Mouse (Mus musculus): ENCODE measurements around the gene Zfp553.
A peak's percentile ranks its signal among the peaks of the same experiment; 100 is the strongest.
"Not testable (repeated sequence)": the region's sequence is repeated elsewhere in the genome, so short reads cannot be mapped to it uniquely, and the experiment has no call there.

Gene Zfp553

DNA sequence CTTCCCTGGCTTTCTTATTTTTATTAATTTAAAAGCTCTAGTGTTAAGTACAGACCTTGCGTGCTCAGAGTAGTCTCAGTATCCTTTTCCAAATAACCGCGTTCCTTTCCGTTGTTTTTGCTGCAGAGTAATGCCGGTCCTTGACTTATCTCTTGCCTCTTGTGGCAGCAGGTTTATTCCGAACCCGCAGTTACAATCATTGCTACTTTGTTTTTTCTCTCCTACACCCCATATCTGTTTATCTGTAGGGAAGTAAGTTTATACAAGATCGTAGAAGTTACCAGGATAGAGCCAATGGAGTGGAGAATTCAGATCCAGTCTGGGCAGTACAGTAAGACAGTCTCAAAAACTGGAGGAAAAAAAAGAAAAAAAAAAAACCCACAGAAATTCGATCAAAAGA is 904 bp downstream of the Zfp553 start:
- DNase-seq = no peak

DNA sequence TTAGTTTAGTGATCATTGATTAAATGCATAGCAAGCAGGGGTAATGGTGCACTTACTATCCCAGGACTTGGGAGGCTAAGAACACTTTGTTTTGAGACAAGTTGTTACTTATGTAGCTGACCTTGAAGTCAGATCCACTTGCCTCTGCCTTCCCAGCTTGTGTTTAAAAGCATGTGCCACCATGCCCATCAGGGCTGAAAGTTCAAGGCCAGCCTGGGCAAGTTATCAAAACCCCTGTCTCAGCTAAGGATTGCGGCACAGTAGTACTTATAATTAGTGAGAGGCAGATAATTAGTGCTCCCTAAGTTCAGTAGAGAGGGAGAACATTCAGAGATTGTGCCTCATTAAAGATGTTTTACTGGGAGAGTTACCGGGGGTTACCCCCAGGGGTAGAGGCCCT is 1.9 kb downstream of the Zfp553 start:
- no peak for DNase-seq

DNA sequence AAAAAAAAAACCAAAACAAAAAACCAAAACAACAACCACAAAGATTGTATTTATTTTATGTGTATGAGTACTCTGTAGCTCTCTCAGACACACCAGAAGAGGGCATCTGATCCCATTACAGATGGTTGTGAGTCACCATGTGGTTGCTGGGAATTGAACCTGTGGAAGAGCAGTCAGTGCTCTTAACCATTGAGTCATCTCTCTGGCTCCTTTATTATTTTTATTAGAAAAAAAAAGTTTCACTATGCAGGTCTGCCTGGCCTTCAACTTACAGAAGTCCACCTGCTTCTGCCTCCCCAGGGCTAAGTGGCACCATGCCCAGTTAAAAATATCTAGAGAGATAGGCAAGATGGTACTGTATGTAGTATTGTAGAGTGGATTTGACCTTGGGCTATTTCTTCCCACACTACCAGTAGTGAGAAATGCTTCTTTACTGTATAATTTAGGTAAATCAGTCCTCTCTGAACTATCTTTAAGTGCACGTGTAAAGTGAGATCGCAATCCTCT is 10.6 kb downstream of the Zfp553 start:
- no peak for DNase-seq

DNA sequence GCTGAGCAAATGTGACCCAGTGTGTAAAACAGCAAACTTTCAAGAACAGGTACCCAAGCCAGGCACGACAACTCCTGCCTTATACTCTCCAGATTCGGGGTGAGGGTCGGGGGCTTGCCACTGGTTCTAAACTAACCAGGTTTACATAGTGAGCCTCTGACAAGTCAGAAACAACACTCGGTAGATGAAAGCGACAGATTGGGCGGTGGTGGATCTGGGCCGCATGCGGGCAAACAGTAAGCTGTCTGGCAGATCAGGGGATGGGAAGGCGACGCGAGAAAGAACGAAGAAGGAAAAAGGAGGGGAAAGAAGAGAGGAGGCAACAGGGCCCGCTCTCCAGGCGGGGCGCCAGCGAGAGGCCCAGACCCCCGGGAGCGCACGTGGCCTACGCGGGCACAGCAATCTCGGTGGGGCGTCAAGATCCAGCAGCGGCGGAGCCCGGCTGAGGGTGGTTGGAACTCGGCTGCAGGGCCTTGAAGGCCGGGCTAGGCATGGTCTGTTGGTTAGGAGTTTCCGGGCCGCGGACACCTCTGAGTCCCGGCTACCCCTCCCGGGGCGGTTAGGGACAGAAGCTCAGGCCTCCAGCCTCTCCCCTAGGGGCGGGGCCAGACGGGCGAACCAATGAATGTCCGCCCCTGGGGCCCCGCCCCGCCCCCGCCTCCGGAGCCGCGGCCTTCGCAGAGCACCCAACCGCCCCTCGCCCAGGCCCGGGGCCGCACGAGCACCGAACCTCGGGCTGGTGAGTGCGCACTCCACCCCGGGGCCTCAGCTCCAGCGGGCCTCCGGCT is 11.2 kb downstream of the Zfp553 start, which contains the start of gene Zfp771:
Zfp771 (plus strand) TSS at position 405 of the 788 bp plus-strand sequence.
- peak; percentile 92 to 96 for DNase-seq

DNA sequence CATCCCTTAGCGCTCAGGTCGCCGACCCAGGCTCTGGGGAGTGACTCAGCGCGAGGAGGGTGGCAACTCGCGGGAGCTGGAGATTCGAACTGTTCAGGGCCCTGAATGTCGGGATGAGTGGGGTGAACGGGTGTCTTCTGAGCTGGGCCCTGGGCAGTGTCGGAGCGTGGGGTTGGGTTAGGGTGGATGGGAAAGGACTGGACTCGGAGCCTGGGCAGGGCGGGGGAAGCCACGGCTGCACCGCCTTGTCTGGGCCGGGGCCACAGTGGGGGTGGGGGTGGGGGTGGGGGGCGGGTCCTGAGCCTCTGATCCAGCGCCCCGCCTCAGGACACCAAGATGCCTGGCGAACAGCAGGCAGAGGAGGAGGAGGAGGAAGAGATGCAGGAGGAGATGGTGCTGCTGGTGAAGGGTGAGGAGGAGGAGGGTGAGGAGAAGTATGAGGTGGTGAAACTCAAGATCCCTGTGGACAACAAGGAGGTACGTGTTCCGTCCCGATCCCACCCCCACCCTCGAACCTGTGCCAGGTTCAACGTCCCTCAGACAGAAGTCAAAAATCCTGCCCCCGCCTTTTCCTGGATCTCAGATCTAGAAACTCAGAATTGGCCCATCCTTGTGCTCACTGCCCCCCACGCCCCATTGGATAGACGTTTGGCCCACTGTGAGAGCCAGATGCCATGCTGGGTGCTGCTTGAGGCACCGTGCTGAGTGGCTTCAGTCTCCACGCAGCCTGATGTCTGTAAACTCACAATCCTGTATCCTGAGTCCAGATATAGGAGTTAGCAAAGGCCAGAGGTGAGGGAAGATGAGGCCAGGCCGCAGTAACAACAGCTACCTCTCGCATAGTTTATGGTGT is 12.0 kb downstream of the Zfp553 start:
- no peak for DNase-seq

DNA sequence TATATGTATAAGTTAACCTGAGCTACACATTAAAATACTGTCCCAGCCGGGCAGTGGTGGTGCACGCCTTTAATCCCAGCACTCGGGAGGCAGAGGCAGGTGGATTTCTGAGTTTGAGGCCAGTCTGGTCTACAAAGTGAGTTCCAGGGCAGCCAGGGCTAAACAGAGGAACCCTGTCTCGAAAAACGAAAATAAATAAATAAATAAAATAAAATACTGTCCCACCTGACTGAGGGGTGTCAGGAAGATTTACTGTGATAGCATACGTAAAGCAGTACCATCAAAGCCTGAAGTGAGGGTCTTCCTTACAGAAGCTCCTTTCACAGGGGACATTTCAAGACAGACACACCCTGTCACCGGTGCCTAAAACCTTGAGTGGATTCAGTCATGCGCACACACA is 17.6 kb downstream of the Zfp553 start:
- DNase-seq = not testable (repeated sequence)

DNA sequence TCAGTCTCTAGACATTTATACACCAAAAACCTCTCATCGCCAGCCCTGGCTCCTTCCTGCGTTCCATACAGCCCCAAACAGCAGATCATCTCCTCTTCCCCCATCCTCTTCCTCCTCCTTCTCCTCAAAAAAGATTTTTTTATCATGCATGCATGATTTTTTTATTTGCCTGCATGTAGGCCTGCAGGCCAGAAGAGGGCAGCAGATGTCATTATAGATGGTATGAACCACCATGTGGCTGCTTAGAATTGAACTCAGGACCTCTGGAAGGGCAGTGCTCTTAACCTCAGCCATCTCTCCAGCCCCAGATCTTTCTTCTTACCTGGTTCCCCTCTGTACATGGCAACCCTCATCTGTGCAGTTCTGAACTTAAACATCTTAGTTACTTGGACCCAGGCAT is 19.6 kb downstream of the Zfp553 start:
- peak in 1 of 2 experiments; percentile 35 for DNase-seq

DNA sequence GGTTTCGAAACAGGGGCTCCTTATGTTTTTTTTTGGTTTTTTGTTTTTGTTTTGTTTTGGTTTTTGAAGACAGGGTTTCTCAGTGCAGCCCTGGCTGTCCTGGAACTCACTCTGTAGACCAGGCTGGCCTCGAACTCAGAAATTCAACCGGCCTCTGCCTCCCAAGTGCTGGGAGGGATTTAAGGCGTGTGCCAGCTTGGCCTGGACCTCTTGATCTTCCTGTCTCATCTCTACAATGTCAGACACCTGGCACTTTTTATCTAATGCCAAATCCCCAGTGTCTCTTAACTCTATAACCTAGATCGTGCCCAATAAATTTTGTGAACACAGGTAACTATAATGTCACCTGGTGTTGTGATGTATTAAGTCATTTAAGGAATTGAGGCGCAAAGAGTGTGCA is 20.5 kb downstream of the Zfp553 start:
- DNase-seq = no peak

DNA sequence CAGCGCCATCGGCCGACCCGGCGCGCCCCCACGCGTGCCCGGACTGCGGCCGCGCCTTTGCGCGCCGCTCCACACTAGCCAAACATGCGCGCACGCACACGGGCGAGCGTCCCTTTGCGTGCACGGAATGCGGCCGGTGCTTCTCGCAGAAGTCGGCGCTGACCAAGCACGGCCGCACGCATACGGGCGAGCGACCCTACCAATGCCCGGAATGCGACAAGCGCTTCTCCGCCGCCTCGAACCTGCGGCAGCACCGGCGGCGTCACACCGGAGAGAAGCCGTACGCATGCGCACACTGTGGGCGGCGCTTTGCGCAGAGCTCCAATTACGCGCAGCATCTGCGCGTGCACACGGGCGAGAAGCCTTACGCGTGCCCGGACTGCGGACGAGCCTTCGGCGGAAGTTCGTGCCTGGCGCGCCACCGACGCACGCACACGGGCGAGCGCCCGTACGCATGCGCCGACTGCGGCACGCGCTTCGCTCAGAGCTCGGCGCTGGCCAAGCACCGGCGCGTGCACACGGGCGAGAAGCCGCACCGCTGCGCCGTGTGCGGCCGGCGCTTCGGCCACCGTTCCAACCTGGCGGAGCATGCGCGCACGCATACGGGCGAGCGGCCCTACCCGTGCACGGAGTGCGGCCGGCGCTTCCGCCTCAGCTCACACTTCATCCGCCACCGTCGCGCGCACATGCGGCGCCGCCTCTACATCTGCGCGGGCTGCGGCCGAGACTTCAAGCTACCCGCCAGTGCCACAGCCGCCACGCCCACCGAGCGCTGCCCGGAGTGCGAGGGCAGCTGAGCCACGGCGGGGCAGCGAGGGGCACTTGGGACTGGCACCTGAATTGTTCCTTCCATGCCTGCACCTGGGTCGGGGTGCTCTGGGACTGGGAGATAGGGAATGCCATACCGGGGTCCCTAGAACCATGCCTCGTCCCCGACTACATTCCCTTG is 21.2 kb downstream of the Zfp553 start:
- DNase-seq = peak; percentile 92

DNA sequence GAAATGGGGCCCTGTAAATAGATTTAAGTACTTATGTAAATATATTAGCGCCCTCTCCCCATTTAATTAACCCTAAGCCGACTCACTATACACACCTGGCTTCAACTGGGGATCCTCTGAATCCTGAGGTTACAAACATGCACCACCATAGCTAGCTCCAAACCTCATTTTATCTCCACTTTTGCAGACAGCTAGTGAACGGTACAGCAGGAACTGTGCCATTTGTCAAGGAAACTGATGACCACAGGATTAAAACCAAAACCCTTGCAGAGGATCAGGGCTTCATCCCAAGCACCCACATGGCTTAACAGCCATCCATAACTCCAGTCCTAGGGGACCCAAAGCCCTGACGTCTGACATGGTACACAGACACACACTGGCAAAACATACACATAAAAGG is 22.1 kb downstream of the Zfp553 start:
- no peak for DNase-seq

DNA sequence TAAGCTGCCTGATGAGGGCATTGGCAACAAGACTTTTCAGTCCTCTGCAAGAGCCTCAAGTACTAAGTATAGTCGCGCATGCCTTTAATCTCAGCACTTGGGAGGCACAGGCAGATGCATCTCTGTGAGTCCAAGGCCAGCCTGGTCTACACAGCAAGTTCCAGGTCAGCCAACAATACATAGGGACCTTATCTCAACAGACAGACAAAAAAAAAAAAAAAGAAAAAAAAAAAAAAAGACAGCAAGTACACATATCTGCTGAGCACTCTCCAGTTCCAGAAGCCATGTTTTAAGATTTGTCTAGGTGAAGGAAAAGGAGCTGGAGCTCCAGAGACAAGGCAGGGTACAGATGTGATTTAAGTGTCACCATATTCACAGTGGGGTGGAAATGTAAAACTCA is 23.1 kb downstream of the Zfp553 start:
- no peak for DNase-seq

DNA sequence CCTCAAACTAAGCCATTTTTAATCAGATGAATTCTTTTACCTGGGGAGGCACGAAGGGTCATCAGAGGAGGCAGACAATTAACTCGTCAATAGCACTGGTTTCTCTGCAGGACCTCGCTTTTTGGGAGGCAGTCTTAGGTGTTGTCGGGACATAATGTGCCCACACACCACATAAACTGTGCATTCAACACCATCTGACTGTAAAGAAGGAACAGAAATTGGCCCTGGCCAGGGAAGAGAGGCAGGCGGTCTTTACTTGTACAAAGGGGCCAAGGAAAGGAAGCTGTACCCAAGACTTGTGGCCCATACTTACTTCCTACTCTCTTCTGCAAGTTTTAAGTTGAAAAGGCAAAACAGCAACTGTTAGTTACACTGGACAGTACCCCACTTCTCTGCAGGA is 23.7 kb downstream of the Zfp553 start:
- no peak for DNase-seq

DNA sequence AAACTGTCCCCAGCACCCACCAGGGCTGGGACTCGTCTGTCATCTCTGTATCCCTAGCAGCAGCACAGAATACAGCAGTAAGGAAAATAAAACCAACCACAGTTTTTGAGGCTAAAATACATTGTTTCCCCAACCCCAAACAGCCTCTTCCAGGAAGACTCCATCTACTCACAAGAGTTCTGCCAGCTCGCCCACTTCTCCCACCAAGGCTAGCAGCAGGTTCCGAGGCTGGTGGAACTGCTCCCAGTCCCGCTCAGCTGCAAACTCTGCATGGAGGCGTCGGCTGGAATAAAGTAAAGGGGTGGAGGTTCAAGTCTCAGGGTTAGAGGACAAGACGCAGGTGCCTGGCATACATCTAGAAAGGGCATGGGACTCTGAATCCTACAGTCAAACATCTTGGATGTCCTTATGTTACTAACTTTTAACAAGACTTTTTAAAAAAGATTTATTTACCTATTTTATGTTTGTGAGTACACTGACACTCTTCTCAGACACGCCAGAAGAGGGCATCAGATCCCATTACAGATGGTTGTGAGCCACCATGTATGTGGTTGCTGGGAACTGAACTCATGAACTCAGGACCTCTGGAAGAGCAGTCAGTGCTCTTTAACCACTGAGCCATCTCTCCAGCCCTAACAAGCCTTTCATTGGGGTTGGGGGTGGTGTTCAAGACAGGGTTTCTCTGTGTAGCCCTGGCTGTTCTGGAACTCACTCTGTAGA is 26.5 kb downstream of the Zfp553 start:
- no peak for DNase-seq

DNA sequence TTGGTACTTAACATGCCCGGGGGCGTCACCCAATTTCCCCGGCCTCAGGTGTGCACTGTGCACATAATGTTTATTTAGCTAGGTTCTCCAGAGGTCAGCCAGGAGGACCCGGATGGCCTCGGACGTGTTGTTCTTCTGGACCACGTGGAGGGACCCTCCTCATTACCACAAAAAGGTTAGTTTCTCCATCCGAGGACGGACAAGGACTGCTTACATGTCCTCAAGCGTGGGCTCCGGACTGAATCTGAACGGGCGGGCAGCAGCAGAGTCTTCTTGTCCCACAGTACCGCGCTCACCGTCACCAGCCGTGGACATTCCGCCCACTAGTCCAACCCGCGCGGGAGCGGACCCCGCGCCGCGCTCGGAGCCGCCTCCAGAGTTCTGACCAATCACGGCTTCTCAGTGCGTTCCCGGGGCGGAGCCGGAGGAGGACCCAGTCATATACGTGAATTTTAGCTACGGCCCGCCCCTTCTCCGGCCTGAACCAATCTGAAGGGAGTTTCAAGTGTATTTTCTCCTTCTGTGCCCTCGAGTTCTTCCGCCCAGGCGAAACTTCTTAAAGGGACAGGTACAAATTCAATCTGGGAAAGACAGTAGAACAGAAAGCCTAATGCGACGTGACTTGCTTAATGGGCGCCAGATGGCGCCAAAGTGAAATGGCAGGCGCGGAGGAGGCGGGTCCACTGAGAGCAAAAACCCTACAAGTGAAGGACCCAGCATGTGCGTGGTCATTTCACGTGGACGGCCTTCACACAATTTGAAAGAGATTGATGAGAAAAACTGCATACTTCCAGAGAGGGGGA is 27.6 kb downstream of the Zfp553 start, which contains the start of gene Dctpp1:
Dctpp1 (minus strand) TSS at position 401 of the 803 bp plus-strand sequence.
- peak; percentile 93 to 94 for DNase-seq

DNA sequence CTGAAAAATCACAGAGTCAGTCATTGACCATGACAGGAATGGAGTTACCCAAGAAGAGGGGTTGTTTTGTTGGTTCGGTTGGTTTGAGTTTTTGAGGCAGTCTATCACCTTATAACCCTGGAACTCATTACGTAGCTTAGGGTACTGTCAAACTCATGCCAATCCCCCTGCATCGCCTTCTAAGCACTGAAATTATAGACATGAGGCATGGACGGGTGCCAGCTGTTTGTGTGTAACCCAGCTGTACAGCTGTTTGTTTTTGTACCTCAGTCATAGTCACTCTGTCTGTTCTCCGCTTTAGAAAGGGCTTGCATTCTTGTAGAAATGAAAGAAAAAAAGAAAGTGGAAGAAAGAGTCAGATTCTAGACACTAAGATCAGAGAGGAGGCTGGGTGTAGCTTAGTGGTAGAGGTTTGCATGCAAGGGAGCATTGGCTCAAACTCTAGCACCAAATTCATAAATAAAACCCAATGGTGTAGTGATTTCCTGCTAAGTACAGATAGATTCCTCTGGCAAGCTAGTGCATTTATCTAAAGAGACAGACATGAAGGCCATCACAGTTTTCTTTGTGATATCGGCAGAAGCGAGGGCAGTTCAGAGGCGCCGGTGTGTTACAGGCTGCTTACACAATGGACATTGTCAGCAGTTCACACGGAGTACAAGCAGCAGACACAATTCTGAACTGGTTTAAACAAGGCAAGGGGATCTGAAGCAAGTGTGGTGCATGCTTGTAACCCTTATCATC is 29.5 kb downstream of the Zfp553 start:
- no peak for DNase-seq

DNA sequence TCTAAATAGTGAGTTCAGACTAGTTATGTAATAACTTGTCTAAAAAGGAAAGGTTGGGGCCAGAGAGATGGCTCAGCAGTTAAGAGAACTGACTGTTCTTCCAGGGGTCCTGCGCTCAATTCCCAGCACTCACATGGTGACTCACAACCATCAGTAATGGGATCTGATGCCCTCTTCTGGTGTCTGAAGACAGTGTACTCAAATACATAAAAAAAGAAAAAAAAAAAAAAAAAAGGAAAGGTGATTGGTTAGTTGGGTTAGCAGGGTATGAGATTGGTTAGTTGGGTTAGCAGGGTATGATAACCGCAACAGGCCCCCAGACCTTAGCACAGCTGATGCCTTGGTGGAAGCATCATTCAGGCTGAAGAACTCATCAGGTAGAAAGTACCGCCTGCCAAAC is 30.7 kb downstream of the Zfp553 start:
- no peak for DNase-seq

DNA sequence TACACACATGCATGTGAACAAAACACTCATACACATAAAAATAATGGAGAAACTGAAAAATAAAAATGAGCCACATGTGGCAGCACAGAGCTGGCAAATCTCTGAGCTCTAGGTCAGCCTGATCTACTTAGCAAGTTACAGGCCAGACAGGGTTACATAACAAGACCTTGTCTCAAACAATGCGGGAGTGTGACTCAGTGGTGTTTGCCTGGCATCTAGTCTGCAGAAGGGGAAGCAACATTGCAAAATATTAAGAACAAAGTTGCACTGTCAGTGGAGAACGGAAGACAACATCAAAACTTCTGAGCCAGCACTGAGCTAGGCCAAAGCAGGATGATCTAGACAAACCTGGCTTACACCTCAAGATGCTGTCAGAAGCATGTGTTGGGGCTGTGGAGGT is 37.4 kb downstream of the Zfp553 start:
- no peak for DNase-seq

DNA sequence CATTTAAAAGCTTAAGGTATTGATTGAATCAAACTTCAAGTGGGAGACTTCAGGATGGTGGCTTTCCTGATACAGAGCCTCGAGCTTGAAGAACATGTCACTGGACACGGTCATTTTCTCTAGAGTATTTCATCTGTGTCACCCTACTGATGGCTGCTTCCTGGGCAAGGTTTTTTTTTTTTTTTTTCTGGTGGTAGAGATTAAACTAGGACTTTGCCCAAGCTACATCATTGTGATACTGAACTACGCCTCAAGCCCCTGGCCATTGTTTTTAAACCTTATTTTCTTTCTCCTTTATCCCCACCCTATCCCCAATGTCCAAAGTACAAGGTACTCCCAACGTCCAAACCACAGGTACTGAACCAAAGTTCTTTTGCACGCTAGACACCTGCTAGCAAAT is 37.8 kb downstream of the Zfp553 start:
- no peak for DNase-seq

DNA sequence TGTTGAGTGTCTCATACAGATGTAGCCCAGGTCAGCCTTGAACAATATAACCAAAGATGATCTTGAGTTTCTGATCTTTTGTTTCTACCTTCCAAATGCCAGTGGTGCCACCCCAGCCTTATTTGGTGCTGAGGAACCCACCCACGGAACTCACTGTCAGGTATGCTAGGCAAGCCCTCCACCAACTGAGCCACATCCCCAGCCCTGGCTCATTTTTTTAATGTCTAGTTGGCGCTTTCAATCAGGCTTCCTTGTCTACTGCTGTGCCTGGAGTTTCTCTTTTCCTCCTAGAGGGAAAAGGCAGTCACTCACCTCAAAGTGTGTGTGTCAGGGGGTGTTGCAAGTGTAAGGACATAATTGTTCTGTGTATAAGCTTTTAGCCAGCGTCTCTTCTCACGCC is 38.2 kb downstream of the Zfp553 start:
- DNase-seq = no peak

DNA sequence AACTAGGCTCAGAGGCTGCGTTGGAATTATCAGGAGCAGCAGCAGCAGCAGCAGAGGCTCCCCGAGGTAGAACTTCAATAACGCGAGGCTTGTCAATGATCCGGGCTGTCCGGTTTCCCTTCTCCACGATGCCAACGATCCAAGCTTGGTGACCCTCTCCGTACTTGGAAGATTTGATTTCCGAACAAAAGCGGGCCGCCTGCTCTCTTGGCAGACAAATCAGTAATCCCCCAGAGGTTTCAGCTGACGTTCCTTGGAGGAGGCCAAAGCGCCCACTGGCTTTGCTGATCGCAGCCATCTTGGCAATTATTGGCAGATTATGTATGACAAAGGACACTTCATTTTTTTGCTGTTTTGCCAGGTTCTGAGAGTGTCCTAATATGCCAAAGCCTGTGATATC is 39.7 kb downstream of the Zfp553 start:
- no peak for DNase-seq
